Mouse (Mus musculus): ENCODE measurements around the gene Olfr955. TPM values are rescaled to one million over a fixed set of nuclear protein-coding genes. Genes with fewer than 3 reads are reported as not detected.
A peak's percentile ranks its signal among the peaks of the same experiment; 100 is the strongest.

Olfr955 gene
- not detected in 2 replicates for polyA plus RNA-seq (2015; fragmentation: Nextera tagmentation; extraction: Ambion mirVana)

GRCm38 (mm10) chr9:39471844-39472243 lies at the start of gene Olfr955:
Olfr955 (minus strand) TSS chr9:39471944.
- Histone ChIP-seq H3K4me3 (replicated peaks) (no peak within 1 kb of the TSS), H3K9ac (no peak within 1 kb of the TSS), H3K4me1 (no peaks in the 10 kb centered on the region), H3K4me2 (replicated peaks) (no peak within 1 kb of the TSS), H3K9me3 (replicated peaks) (no peaks in the 10 kb centered on the region), H3K27me3 (no peaks in the 10 kb centered on the region), H3K27ac (replicated peaks) (no peak within 1 kb of the TSS), H3K36me3 (no peaks in the 10 kb centered on the region)
- 52% methylated on average over 1 of the region's 1 CpGs for WGBS
- no peak for ATAC-seq (ENCODE audit: insufficient number of reproducible peaks, low FRiP score, low TSS enrichment, low read depth)

GRCm38 (mm10) chr9:39518595-39518994 lies 46.9 kb upstream of the Olfr955 start:
- H3K36me3 ChIP-seq, result no peaks in the 10 kb centered on the region
- H3K27ac ChIP-seq (replicated peaks), result no peak overlapping the region; the same call in 1 of the 2 replicates
- no peak overlapping the region for H3K4me2 ChIP-seq (replicated peaks)
- no peak overlapping the region for H3K4me3 ChIP-seq (replicated peaks)
- no peak overlapping the region for H3K9ac ChIP-seq
- H3K27me3 ChIP-seq, result no peaks in the 10 kb centered on the region
- no peak for ATAC-seq (ENCODE audit: insufficient number of reproducible peaks, low FRiP score, low TSS enrichment, low read depth)
- H3K9me3 ChIP-seq (replicated peaks), result no peaks in the 10 kb centered on the region
- H3K4me1 ChIP-seq, result no peaks in the 10 kb centered on the region

DNA sequence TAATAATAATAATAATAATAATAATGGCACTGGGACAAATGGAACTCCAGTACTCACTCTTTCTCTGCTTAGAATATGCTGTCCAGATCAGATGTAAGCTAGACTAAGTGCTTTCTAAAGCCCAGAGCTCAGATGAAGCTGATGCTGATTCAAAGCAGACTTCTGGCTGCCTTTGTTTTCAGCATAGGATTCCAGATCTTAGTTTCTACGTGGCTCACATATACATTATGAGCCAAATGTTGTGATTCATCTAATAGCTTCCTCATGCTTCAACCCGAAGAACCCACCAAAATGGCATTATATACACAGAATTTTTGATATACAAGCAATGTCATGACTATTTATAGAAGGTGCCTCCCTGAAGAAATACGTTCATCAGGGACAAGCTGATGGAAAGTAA lies 43.8 kb upstream of the Olfr955 start, which contains the start of gene Olfr957:
TSS of gene Olfr957 (minus strand) at position 279 of the 400 bp plus-strand sequence.
- Histone ChIP-seq H3K36me3 (no peaks in the 10 kb centered on the region), H3K27me3 (no peaks in the 10 kb centered on the region), H3K27ac (replicated peaks) (no peak within 1 kb of the TSS), H3K9ac (no peak within 1 kb of the TSS), H3K4me2 (replicated peaks) (no peak within 1 kb of the TSS), H3K4me1 (no peaks in the 10 kb centered on the region), H3K4me3 (replicated peaks) (no peak within 1 kb of the TSS), H3K9me3 (replicated peaks) (no peaks in the 10 kb centered on the region)
- ATAC-seq (ENCODE audit: insufficient number of reproducible peaks, low FRiP score, low TSS enrichment, low read depth), result peak; percentile 54; the same call in 1 of the 2 replicates
- 27% methylated on average over 3 of the region's 3 CpGs for WGBS

- H3K4me1 ChIP-seq, result no peaks in the 10 kb centered on the region
- H3K4me3 ChIP-seq (replicated peaks), result no peak overlapping the region
- no peaks in the 10 kb centered on the region for H3K9me3 ChIP-seq (replicated peaks)
- no peak overlapping the region for H3K27ac ChIP-seq (replicated peaks)
- no peaks in the 10 kb centered on the region for H3K36me3 ChIP-seq
- ATAC-seq (ENCODE audit: insufficient number of reproducible peaks, low FRiP score, low TSS enrichment, low read depth), result no peak
- H3K9ac ChIP-seq, result no peak overlapping the region
- no peak overlapping the region for H3K4me2 ChIP-seq (replicated peaks)
- H3K27me3 ChIP-seq, result no peaks in the 10 kb centered on the region
- 80% methylated on average over 9 of the region's 9 CpGs for WGBS
Observed at GRCm38 (mm10) chr9:39509412-39509811, 37.7 kb upstream of the Olfr955 start.

DNA sequence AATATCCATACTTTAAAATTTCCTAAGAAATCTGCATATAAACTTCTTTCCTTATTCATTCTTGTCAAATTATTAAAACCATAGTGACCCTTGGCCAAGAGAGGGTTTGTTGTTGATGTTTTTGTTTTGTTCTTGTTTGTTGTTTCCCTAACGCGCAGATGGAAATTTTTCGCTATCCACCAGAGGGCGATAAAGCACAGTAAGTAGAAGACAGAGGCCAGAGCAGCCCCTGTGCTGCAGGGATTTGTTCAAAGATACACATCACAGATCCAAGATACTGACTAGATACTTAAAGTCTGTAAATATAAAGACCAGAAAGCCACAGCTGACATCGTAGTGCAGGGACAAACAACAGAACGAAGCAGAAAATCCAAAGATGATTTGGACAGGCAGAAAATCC lies 37.3 kb upstream of the Olfr955 start:
- H3K9ac ChIP-seq, result no peak overlapping the region
- no peaks in the 10 kb centered on the region for H3K36me3 ChIP-seq
- no peak overlapping the region for H3K4me2 ChIP-seq (replicated peaks)
- no peaks in the 10 kb centered on the region for H3K4me1 ChIP-seq
- H3K9me3 ChIP-seq (replicated peaks), result no peaks in the 10 kb centered on the region
- ATAC-seq (ENCODE audit: insufficient number of reproducible peaks, low FRiP score, low TSS enrichment, low read depth), result no peak
- WGBS, result 5% methylated on average over 6 of the region's 6 CpGs
- H3K27ac ChIP-seq (replicated peaks), result no peak overlapping the region
- no peak overlapping the region for H3K4me3 ChIP-seq (replicated peaks)
- no peaks in the 10 kb centered on the region for H3K27me3 ChIP-seq

DNA sequence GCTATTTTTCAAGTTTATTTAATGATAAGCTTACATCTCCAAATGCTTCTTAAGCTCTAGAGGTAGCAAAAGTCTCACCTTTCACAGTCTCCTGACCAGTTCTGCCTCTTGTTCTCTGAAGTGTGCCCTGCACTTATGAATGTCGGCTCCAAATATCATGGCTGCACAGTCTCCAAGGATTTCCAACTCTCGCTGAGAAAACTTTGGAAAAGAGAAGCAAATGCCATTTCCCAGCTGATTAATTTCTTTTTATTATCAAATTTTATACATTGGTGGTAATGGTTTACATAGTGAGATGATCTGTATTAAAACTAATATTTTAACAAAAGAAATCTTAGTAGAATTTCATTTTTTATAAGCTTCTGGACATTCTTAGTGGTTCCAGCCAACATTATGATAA lies 22.2 kb upstream of the Olfr955 start, which contains the start of gene Olfr44:
TSS of gene Olfr44 (minus strand) at position 101 of the 400 bp plus-strand sequence.
- H3K4me1 ChIP-seq, result no peaks in the 10 kb centered on the region
- H3K9me3 ChIP-seq (replicated peaks), result no peaks in the 10 kb centered on the region
- no peak for ATAC-seq (ENCODE audit: insufficient number of reproducible peaks, low FRiP score, low TSS enrichment, low read depth)
- WGBS, result 91% methylated on average over 2 of the region's 2 CpGs
- H3K36me3 ChIP-seq, result no peaks in the 10 kb centered on the region
- no peak within 1 kb of the TSS for H3K4me2 ChIP-seq (replicated peaks)
- no peak within 1 kb of the TSS for H3K27ac ChIP-seq (replicated peaks)
- H3K27me3 ChIP-seq, result no peaks in the 10 kb centered on the region
- no peak within 1 kb of the TSS for H3K4me3 ChIP-seq (replicated peaks)
- no peak within 1 kb of the TSS for H3K9ac ChIP-seq

DNA sequence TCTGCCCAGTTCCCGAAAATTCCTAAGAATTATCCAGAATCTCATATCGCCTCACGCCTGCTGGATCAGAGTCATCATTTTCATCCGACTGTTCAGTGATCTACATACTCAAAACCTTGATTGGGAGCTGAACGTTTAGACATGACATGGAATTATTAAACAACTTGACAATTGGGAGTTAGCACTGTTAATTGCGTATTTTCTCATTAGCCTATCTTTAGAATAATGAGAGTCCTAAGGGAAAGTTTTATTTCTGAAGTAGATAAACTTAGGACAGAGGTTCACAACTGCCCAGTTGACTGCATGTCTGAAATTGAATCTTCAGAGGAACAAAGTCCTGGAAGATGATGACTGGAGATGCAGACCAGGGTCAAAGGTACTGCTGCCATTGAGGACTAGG lies 15.3 kb downstream of the Olfr955 start, which contains the start of gene Olfr954:
TSS of gene Olfr954 (plus strand) at position 301 of the 400 bp plus-strand sequence.
- H3K4me1 ChIP-seq, result no peaks in the 10 kb centered on the region
- no peak within 1 kb of the TSS for H3K4me2 ChIP-seq (replicated peaks)
- H3K36me3 ChIP-seq, result no peaks in the 10 kb centered on the region
- ATAC-seq (ENCODE audit: insufficient number of reproducible peaks, low FRiP score, low TSS enrichment, low read depth), result no peak
- H3K9me3 ChIP-seq (replicated peaks), result no peaks in the 10 kb centered on the region
- H3K27ac ChIP-seq (replicated peaks), result no peak within 1 kb of the TSS
- WGBS, result 81% methylated on average over 6 of the region's 6 CpGs
- H3K9ac ChIP-seq, result no peak within 1 kb of the TSS
- H3K27me3 ChIP-seq, result no peaks in the 10 kb centered on the region
- H3K4me3 ChIP-seq (replicated peaks), result no peak within 1 kb of the TSS

DNA sequence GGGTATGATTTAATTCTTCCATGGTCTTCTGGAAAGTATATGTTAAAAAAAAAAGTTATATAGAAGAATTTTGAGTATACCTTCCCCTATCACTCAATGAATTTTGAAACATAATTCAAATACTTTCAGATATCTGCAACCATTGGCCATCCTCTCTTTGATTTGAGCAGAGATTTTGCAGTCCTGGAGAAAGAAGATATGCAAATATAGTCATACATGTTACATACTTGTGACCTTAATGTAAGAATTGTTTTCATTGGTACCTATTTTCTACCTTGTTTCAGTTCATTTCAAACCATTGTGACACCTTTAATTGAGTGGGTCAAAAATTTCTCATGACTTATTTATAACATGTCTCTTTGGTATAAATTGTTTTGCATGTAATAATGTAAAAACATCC lies 44.7 kb downstream of the Olfr955 start, which contains the start of gene Olfr952:
TSS of gene Olfr952 (minus strand) at position 101 of the 400 bp plus-strand sequence.
- H3K27ac ChIP-seq (replicated peaks), result no peak within 1 kb of the TSS
- H3K36me3 ChIP-seq, result no peaks in the 10 kb centered on the region
- H3K9me3 ChIP-seq (replicated peaks), result no peaks in the 10 kb centered on the region
- H3K4me3 ChIP-seq (replicated peaks), result no peak within 1 kb of the TSS
- no peak within 1 kb of the TSS for H3K4me2 ChIP-seq (replicated peaks)
- no peak for ATAC-seq (ENCODE audit: insufficient number of reproducible peaks, low FRiP score, low TSS enrichment, low read depth)
- H3K4me1 ChIP-seq, result no peaks in the 10 kb centered on the region
- H3K9ac ChIP-seq, result no peak within 1 kb of the TSS
- H3K27me3 ChIP-seq, result no peaks in the 10 kb centered on the region

Other genes with a start within 250 kb of the Olfr955 start
- gene Olfr1537, start 221.9 kb downstream of the Olfr955 start, polyA plus RNA-seq (2015; fragmentation: Nextera tagmentation; extraction: Ambion mirVana), result 0.05 TPM in 1 of 2 replicates, not detected in the other
- not detected in 2 replicates for gene Olfr945, start 195.1 kb downstream of the Olfr955 start, polyA plus RNA-seq (2015; fragmentation: Nextera tagmentation; extraction: Ambion mirVana)
- gene Olfr948, start 145.9 kb downstream of the Olfr955 start, polyA plus RNA-seq (2015; fragmentation: Nextera tagmentation; extraction: Ambion mirVana), result not detected in 2 replicates
- 0.11 TPM in 1 of 2 replicates, not detected in the other for gene Olfr951, start 84.5 kb downstream of the Olfr955 start, polyA plus RNA-seq (2015; fragmentation: Nextera tagmentation; extraction: Ambion mirVana)
- gene Olfr952, start 44.8 kb downstream of the Olfr955 start, polyA plus RNA-seq (2015; fragmentation: Nextera tagmentation; extraction: Ambion mirVana), result not detected in 2 replicates
- gene Olfr954, start 15.2 kb downstream of the Olfr955 start, polyA plus RNA-seq (2015; fragmentation: Nextera tagmentation; extraction: Ambion mirVana), result not detected in 2 replicates
- gene Olfr44, start 22.1 kb upstream of the Olfr955 start, polyA plus RNA-seq (2015; fragmentation: Nextera tagmentation; extraction: Ambion mirVana), result not detected in 2 replicates
- 0.40 and 0.59 TPM in 2 replicates for gene Olfr957, start 43.9 kb upstream of the Olfr955 start, polyA plus RNA-seq (2015; fragmentation: Nextera tagmentation; extraction: Ambion mirVana)
- gene Olfr958, start 82.1 kb upstream of the Olfr955 start, polyA plus RNA-seq (2015; fragmentation: Nextera tagmentation; extraction: Ambion mirVana), result 0.04 TPM in 1 of 2 replicates, not detected in the other
- gene Olfr959, start 103.6 kb upstream of the Olfr955 start, polyA plus RNA-seq (2015; fragmentation: Nextera tagmentation; extraction: Ambion mirVana), result 0.14 and 0.19 TPM in 2 replicates
- 87.5 and 106 TPM in 2 replicates for gene AW551984, start 132.5 kb upstream of the Olfr955 start, polyA plus RNA-seq (2015; fragmentation: Nextera tagmentation; extraction: Ambion mirVana)
- gene Olfr148, start 138.7 kb upstream of the Olfr955 start, polyA plus RNA-seq (2015; fragmentation: Nextera tagmentation; extraction: Ambion mirVana), result not detected in 2 replicates
- gene Olfr960, start 149.4 kb upstream of the Olfr955 start, polyA plus RNA-seq (2015; fragmentation: Nextera tagmentation; extraction: Ambion mirVana), result not detected in 2 replicates
- 0.09 and 0.32 TPM in 2 replicates for gene Olfr961, start 173.1 kb upstream of the Olfr955 start, polyA plus RNA-seq (2015; fragmentation: Nextera tagmentation; extraction: Ambion mirVana)
- 0.09 TPM in 1 of 2 replicates, not detected in the other for gene Olfr963, start 195.3 kb upstream of the Olfr955 start, polyA plus RNA-seq (2015; fragmentation: Nextera tagmentation; extraction: Ambion mirVana)
- gene Olfr149, start 235.2 kb upstream of the Olfr955 start, polyA plus RNA-seq (2015; fragmentation: Nextera tagmentation; extraction: Ambion mirVana), result 0.05 TPM in 1 of 2 replicates, not detected in the other
- gene Olfr965, start 239.4 kb upstream of the Olfr955 start, polyA plus RNA-seq (2015; fragmentation: Nextera tagmentation; extraction: Ambion mirVana), result not detected in 2 replicates